Mouse (Mus musculus): ENCODE measurements around the gene Ap1s2.

Ap1s2 gene

DNA sequence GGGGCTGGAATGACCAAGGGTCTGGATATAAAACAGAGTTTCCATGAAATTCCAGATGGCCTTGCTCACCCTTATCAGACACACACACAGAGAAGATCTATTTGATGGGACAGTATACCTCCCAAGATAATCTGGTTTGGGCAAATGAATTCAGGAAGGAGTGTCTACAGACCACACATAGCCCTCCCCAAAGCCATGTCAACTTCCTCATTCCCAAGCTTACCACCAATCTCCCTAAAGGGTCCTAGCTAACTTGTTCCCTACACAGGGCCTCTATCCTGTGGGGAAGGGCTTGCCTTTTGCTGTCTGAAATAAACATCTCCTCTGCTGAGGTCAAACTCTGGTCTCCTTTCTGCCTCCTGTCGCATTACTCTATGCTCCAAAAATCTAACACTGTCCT, 72.3 kb downstream of the Ap1s2 start:
- no peak for DNase-seq (ENCODE audit: low read depth, low spot score)

DNA sequence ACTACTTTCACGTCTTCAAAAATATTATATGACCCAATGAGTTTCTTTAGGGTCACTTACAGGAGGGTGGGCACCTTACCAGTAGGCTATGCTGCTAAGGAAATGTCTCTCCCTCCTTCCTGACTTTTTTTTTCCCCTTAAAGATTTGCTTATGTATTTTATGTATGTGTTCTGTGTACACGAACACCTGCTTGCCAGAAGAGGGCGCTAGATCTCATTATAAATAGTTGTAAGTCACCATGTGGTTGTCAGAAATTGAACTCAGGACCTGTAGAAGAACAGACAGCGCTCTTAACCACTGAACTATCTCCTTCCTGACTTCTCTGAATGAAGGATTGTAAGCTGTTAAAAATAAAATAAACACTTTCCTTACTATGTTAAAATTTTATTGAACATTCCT, 72.7 kb downstream of the Ap1s2 start:
- DNase-seq (ENCODE audit: low read depth, low spot score), result no peak

DNA sequence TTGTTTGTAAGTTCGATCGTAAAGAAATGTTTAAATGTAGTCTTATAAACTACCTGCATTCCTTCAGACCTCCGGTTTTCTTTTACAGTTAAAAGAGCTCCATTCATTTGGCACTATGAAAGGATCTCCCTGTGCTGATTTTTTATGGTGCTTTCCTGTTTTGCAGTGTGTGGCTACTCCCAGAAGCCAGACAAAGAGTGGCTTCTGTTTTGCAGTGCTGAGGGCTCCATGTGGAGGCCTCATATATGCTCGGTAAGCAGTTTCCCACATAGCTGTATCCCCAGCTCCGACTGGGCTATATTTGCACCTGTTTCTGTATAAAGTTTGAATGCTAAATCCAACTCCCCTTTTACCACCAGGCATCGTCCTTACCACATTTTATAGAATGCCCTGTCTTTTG, 73.3 kb downstream of the Ap1s2 start:
- no peak for DNase-seq (ENCODE audit: low read depth, low spot score)
